Mouse (Mus musculus): ENCODE measurements around the gene Strip2.

DNA sequence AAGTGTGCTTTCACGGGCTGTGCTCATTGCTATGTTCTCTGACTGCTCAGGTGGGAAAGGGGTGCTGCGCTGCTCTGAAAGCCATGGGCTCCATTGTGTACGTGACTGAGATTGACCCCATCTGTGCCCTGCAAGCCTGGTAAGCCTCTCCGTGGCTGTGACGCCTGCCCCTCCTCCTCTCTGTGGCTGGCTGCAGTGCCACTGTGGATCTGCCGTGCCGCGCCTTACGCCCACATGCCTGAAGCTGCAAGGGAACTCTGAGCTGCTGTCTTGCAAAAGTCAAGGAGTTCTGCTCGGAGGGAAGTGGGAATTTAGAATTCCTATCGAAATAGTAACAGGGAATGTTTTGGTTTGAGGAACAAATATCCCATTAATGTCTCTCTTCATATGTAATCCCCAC is 25.7 kb upstream of the Strip2 start:
- TF ChIP-seq CTCF (IDR thresholded peaks at IDR 0.05; ENCODE audit: low read depth, low read length): no peak
- TF ChIP-seq GATA1 (IDR thresholded peaks at IDR 0.05; ENCODE audit: borderline replicate concordance, low read length): no peak
- no peak for TF ChIP-seq TAL1 (conservative IDR thresholded peaks at IDR 0.05; ENCODE audit: low read depth, low read length)
- no peak for TF ChIP-seq GATA2 (IDR thresholded peaks at IDR 0.05; ENCODE audit: borderline replicate concordance, low read depth, low read length)

Data from G1E (cell line).